Mouse (Mus musculus) MN1 (cell line): ENCODE results near the gene Agpat3.
"Not testable (repeated sequence)": the region's sequence is repeated elsewhere in the genome, so short reads cannot be mapped to it uniquely, and the experiment has no call there.

ENCODE experiments used
- DNase-seq: peaks from one replicate; pipeline ENCODE4 v3.0.0-alpha.2; 2016; ENCODE audit warnings: low spot score

The Agpat3 gene

DNA sequence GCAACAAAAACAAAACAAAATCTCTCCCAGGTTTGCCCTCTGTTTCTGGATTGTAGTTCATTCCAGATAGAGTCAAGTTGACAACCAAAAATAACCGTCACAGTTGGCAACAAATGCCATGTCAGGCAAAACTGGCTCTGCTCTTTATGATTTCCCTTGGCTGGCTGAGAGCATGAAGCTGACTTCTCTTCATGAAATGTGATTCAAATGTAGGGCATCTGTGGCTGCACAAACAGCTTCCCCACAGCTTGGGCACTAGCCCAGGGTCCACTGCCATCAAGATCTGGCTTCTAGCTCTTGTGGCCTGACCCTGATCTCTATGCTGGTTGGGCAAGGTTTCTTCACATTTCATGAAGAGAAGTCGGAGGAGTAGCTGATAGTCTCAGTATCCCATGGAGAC, 9.7 kb upstream of the Agpat3 start:
- no peak for DNase-seq

GRCm38 (mm10) chr10:78360290-78360711, 8.0 kb upstream of the Agpat3 start:
- DNase-seq = peak; percentile 64

- DNase-seq = not testable (repeated sequence)
Observed at GRCm38 (mm10) chr10:78358999-78359398, 6.7 kb upstream of the Agpat3 start.

GRCm38 (mm10) chr10:78358266-78358665, 6.0 kb upstream of the Agpat3 start:
- no peak for DNase-seq

DNA sequence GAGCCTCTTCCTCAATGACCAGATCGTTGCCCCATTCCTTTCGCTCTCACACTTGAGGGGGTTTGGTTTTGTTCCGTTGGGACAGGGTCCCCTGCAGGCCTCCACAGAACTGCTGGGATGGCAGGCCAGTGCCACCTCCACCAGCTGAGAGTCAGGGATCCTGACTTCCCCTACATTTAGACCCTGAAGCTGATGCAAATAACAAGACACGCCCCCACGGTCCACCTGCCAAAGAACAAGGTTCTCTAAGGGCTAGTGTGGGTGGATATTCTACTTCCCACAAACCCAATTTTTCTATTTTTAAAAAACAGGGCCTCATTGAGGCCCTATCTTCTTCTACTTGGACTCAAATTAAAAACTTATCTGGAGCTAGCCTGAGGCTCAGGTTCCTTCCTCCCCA, 5.5 kb upstream of the Agpat3 start:
- DNase-seq = no peak

GRCm38 (mm10) chr10:78355931-78356593, 3.8 kb upstream of the Agpat3 start:
- no peak for DNase-seq

DNA sequence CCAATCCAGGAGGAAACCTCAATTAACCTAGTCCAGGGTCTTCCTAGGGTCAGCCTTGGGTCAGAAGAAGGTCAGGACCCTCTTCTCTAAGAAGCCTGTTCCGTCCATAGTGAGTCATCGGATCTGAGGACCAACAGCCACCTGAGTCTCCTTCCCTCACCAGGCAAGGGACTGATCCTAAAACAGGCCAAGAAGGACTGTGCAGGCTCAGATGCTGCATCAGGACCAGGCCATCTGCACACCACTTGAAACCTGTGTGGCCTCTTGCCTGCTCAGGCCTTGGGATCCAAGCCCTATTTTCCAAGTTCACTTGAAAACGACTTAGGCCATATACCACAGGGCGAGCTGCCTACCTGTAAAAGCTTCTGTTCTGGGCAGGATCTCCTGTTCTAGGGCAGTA, 907 bp upstream of the Agpat3 start:
- DNase-seq = peak; percentile 56

DNA sequence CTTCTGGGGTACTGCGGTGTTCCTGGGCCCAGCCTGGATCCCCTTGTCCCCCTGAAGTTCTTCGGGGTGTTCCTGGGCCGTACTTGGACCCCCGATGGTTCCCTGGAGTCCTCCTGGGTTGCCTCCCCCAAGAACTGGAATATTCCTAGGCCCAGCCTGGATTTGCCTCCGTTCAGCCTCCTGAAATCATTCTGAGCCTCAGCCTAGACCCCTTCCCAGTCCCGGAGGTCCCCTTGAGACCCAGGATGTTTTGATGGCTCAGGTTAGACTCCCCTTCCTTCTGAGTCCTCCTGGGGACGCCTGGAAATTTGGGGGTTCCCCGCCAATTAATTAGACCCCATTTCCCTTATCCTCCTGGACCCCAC, 359 bp upstream of the Agpat3 start:
- no peak for DNase-seq

DNA sequence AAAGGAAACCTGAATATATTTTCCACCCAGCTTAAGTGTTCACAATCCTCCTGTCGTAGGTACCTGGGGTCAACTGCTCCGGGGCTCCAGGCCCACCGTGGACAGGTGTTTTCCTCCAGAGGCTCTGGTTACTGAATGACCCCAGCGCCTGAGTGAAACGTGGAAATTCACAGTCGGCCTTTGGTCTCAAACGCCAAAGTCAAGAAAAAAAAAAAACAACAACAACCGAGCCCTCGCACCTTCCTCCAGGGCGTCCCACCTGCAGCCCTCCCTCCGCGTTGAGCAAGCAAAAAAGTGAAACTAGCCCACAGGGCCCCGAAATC, 764 bp downstream of the Agpat3 start:
- no peak for DNase-seq

- DNase-seq = peak; percentile 41
Observed at GRCm38 (mm10) chr10:78350796-78351556, 1.3 kb downstream of the Agpat3 start.

DNA sequence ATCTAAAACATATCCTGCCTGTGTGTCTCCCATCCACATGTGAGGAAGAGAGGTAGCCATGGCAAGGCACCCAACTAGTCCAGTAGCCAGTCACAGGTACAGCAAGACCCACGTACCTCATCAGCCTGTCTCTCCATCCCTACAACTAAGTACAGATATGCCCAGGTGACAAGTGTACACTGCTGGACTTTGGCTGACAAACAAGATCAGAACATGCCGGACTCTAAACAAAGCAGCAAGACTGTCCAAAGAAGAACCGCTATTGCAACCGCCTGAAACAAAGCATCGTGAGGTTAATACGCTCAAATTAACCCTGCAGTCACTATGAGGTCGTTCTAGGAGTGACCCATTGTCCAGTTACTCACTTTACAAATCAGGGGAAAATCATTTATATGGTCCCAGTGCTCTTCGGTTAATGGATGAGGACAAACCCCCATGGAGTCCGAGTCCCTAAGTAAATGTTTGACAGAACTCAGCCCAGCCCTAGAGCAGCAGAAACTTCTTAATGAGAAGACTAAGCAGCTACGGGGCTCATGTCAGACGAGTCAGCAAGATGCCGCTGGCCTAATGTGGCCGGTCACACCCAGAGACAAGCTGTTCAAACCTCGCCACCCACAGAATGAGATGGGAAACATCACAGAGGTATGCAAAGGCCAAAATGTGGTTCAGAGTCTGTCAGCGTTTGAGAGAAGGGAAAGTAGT, 2.7 kb downstream of the Agpat3 start:
- no peak for DNase-seq

- peak; percentile 69 for DNase-seq
Observed at GRCm38 (mm10) chr10:78348211-78348610, 4.1 kb downstream of the Agpat3 start.

- no peak for DNase-seq
Observed at GRCm38 (mm10) chr10:78347486-78347885, 4.8 kb downstream of the Agpat3 start.

DNA sequence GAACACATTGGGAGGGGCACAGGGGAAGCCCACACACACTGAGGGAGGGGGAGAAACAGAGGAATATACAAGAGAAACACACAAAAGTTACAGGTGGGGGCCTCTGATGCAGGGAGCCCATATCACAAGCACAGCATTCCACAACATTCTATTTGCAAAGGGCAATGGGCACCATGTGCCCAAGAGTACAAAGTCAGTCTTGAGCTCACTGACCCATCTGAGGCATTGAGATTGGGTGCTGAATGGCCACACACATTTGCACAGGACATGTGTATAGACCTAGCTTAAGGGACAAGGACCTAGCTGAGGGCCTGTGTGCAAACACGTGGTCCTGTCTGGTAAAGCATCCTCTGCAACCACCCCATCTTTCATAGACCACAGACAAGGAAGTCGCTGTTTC, 6.8 kb downstream of the Agpat3 start:
- DNase-seq = no peak

GRCm38 (mm10) chr10:78342091-78342490, 10.2 kb downstream of the Agpat3 start:
- no peak for DNase-seq

GRCm38 (mm10) chr10:78338180-78338579, 14.1 kb downstream of the Agpat3 start:
- DNase-seq = peak; percentile 87

- no peak for DNase-seq
Observed at GRCm38 (mm10) chr10:78334923-78335561, 17.2 kb downstream of the Agpat3 start.

- DNase-seq = no peak
Observed at GRCm38 (mm10) chr10:78331577-78331976, 20.7 kb downstream of the Agpat3 start.

DNA sequence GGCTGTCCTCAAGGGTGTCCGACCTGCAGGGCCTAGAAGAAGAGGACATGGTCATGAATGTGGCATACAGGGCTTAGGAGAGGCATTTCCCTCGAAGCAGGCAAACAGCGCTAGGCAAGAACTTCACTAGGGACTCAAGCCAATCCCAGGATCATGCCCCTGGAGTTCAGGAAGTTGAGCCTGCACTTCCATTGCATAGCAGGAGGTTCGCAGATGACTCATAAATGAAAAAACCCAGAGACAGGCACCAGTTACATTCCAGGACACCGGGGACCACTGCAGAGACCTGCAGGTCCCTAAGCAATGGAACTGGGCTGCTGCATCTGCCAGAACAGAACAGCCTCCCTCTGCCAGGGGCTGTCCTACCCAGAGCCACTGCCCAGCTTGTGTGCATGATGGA, 23.0 kb downstream of the Agpat3 start:
- peak; percentile 82 for DNase-seq

- DNase-seq = no peak
Observed at GRCm38 (mm10) chr10:78328011-78328575, 24.2 kb downstream of the Agpat3 start.

DNA sequence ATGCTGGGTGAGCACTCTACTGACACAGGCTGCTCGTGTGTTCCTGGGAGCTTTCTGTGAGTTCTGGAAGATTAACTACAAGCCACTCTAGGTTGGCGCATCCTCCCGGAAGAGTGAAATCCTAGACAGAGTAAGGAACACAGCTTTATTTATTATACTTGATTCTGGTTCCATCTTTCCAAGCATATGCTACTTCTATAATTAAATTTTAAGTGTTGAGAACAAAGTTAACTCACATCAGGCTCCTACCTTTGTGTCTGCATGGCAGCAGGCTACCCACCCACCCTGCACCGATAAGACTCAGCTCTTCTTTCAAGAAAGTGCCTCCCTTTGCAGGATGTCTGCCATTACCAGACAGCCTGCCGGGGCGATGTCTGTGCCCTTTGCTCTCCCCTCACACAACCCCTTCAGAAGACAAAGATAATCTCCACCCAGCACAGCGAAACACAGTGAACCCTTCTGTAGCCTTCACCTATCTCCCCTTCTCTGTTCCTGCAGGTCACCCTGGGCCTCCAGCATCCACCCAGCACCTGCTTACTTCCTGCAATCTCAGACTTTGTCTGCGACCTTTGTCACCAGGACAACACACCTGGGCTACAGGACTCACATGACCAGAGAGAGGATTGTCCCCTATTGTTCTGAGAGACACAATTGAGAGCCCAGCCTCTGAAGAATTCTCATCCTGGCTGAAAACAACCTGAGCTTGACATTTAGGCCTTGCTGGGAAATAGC, 26.2 kb downstream of the Agpat3 start:
- DNase-seq = no peak
